Mouse (Mus musculus) heart, adult 2 months (tissue): ENCODE results near the gene Kcnip1. TPM values are rescaled to one million over a fixed set of nuclear protein-coding genes. Genes with fewer than 3 reads are reported as not detected.

Source experiments
- DNase-seq, 2 experiments: peaks; one replicate each; pipeline ENCODE4 v3.0.0; 2021
- H3K27ac ChIP-seq: fragments of 200-600 bp; 2 replicates; pipeline ENCODE4 v1.8.1; 2022
- H3K27me3 ChIP-seq: fragments of 200-500 bp; 2 replicates; pipeline ENCODE4 v1.6.1; 2012; ENCODE audit warnings: mild to moderate bottlenecking, low read length, inconsistent platforms, mixed read lengths; ENCODE audit not compliant: control insufficient read depth, insufficient read depth
- H3K36me3 ChIP-seq: fragments of 200-500 bp; 2 replicates; pipeline ENCODE4 v1.6.1; 2012; ENCODE audit warnings: low read length, inconsistent platforms; ENCODE audit not compliant: control insufficient read depth, insufficient read depth
- H3K4me1 ChIP-seq: fragments of 200-500 bp; 2 replicates; pipeline ENCODE4 v1.6.1; 2011; ENCODE audit warnings: low read length; ENCODE audit not compliant: control insufficient read depth, insufficient read depth
- H3K4me3 ChIP-seq: fragments of 200-600 bp; 2 replicates; pipeline ENCODE4 v1.8.1; 2022
- H3K79me2 ChIP-seq: fragments of 200-500 bp; replicated peaks from 2 replicates; pipeline ENCODE4 v1.6.1; 2012; ENCODE audit warnings: mild to moderate bottlenecking, inconsistent platforms, low read length, moderate library complexity, mixed read lengths; ENCODE audit not compliant: control insufficient read depth, insufficient read depth
- H3K9ac ChIP-seq: fragments of 200-500 bp; 2 replicates; pipeline ENCODE4 v1.6.1; 2012; ENCODE audit warnings: low read depth, mild to moderate bottlenecking, control low read depth, inconsistent platforms, low read length, mixed read lengths
- CTCF ChIP-seq: fragments of 200-600 bp; IDR thresholded peaks from 2 replicates; pipeline ENCODE4 v1.8.1; 2022; ENCODE audit warnings: antibody characterized with exemption, mild to moderate bottlenecking, moderate library complexity
- EP300 ChIP-seq: fragments of 200-500 bp; IDR thresholded peaks from 2 replicates; pipeline ENCODE4 v1.6.1; 2011; ENCODE audit warnings: low read depth, low read length, control low read depth; ENCODE audit not compliant: insufficient read depth
- POLR2A ChIP-seq: fragments of 200-500 bp; IDR thresholded peaks from 2 replicates; pipeline ENCODE4 v1.6.1; 2011; ENCODE audit warnings: mild to moderate bottlenecking, low read depth, low read length, control low read depth; ENCODE audit not compliant: insufficient read depth
- WGBS: fragments of 180-500 bp; shearing (Covaris S2); methylation state at CpG from one replicate; pipeline ENCODE4 v1.1.7; 2018; 5-methylcytosine and 5-hydroxymethylcytosine counted together
- intact Hi-C: fragments of 180-260 bp; cut with DNase I; formaldehyde crosslinking; loops from one replicate; pipeline ENCODE4 v1.15.1; 2025
- polyA plus RNA-seq: library from polyadenylated mRNA; depleted of rRNA; stranded (reverse); fragments of >200 nt; gene quantifications from 2 replicates; pipeline ENCODE4 v1.2.3, GENCODE M21; 2012
- total RNA-seq, 2 experiments: library from RNA; stranded (reverse); gene quantifications; 2 replicates each; pipeline ENCODE4 v1.2.3; 2021

Kcnip1 gene
- total and polyA plus RNA-seq, 3 experiments = 0.11 to 0.18 TPM; not detected in 1

DNA sequence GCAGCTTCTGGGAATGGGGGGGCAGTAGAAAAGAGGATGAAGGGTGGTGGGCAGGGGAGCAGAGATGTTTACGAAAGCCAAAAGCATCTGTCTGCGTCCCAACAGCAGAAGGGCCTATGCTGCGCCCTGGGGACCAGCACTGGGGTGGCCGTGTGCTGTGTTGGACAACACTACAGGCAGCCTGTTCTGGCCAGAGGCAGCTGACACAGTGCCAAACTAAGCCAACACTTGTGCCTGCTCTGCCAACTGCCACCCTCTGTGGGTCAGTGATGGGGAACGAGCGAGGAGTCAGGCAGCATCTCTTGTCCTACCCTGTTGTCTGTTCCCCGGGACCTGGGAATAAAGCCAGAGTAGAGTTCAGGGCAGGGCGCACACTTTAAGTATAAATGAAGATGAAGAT is 260.6 kb downstream of the Kcnip1 start:
- H3K4me1 ChIP-seq = no peaks in the 10 kb centered on the region
- no peak for TF ChIP-seq POLR2A
- TF ChIP-seq EP300 = no peak
- no peak for TF ChIP-seq CTCF
- WGBS = 73% methylated on average over 8 of the region's 8 CpGs

DNA sequence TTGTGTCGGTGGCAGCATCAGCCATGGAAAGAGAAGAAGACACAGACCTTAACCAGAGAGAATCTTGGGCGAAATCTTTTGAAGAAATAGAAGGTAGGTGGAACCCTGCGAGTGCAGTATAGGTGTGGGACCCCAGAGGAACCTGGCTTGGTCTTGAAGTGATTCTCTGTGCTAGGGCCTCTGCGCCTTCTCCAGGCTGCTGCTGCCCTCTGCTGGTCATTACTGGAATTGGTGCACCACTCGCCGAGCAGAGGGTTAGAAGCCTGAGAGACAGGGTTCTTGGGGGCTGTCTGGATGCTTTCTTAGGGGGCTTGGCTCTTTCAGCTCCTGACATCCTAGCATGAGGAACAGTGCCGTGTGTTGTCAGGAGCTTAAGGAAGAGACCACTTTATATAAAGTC is 271.7 kb downstream of the Kcnip1 start:
- no peaks in the 10 kb centered on the region for H3K36me3 ChIP-seq
- peak; percentile 85 for TF ChIP-seq CTCF
- TF ChIP-seq EP300 = no peak
- no peak for TF ChIP-seq POLR2A
- no peaks in the 10 kb centered on the region for H3K4me1 ChIP-seq
- H3K4me3 ChIP-seq = no peak overlapping the region
- 24% methylated on average over 7 of the region's 7 CpGs for WGBS
- intact Hi-C loops = loop anchor here (2.0 kb wide), 1 partner anchor 544 kb away; no protein-coding TSS in a partner anchor
- no peaks in the 10 kb centered on the region for H3K79me2 ChIP-seq
- peak; percentile 20 to 72 for DNase-seq
- no peaks in the 10 kb centered on the region; the same call in 1 of the 2 replicates for H3K27me3 ChIP-seq
- no peak overlapping the region for H3K9ac ChIP-seq
- H3K27ac ChIP-seq = no peak overlapping the region

More for the DNA sequence above, 260.6 kb downstream of the Kcnip1 start:
- no peak for DNase-seq
- intact Hi-C loops = loop anchor here (2.0 kb wide), 1 partner anchor 184 kb away; no protein-coding TSS in a partner anchor
- no peaks in the 10 kb centered on the region for H3K36me3 ChIP-seq
- no peak overlapping the region for H3K9ac ChIP-seq
- no peaks in the 10 kb centered on the region for H3K79me2 ChIP-seq
- no peak overlapping the region for H3K27ac ChIP-seq
- H3K27me3 ChIP-seq = no peaks in the 10 kb centered on the region
- no peak overlapping the region for H3K4me3 ChIP-seq

DNA sequence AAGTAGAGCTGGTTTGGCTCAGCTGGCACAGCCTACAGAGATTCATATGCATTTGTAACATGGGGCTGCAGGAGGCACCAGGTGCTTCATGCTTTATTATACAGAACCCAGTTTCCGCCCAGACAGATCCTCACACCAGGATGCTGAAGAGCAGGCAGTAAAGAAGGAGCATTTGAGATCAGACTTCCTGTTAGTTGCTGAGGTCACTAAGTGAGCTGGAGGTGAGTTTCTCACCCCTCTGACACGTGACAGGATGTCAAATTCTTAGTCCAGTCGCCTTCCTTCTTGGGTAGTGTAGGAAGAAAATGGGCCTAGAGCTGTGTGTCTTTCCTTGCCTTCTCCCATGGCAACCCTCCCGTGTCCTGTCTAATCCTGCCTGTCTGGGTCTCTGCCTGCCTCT is 286.2 kb downstream of the Kcnip1 start:
- H3K36me3 ChIP-seq = no peaks in the 10 kb centered on the region
- no peak overlapping the region for H3K9ac ChIP-seq
- DNase-seq = no peak
- no peak overlapping the region for H3K27ac ChIP-seq
- intact Hi-C loops = no loop called here
- no peaks in the 10 kb centered on the region for H3K79me2 ChIP-seq
- no peak overlapping the region for H3K4me3 ChIP-seq
- no peaks in the 10 kb centered on the region for H3K4me1 ChIP-seq
- H3K27me3 ChIP-seq = no peaks in the 10 kb centered on the region
- 13% methylated on average over 4 of the region's 4 CpGs for WGBS
- no peak for TF ChIP-seq CTCF
- no peak for TF ChIP-seq EP300
- TF ChIP-seq POLR2A = no peak

DNA sequence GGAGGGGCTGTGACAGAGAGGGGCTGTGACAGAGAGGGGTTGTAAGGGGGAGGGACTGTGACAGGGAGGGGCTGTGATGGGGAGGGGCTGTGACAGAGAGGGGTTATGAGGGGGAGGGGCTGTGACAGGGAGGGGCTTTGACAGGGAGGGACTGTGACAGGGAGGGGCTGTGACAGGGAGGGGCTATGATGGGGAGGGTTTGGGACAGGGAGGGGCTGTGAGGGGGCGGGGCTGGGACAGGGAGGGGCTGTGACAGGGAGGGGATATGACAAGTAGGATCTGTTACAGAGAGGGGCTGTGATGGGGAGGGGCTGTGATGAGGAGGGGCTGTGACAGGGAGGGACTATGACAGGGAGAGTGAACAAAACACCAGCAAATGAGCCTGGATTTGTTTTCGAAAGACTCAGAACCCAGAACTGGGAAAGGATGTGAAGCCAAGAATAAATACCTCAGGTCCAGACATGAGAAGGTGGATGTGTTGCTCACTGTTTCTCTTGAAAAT is 290.9 kb downstream of the Kcnip1 start:
- no peak overlapping the region for H3K4me3 ChIP-seq
- WGBS = 40% methylated on average over 2 of the region's 2 CpGs

DNA sequence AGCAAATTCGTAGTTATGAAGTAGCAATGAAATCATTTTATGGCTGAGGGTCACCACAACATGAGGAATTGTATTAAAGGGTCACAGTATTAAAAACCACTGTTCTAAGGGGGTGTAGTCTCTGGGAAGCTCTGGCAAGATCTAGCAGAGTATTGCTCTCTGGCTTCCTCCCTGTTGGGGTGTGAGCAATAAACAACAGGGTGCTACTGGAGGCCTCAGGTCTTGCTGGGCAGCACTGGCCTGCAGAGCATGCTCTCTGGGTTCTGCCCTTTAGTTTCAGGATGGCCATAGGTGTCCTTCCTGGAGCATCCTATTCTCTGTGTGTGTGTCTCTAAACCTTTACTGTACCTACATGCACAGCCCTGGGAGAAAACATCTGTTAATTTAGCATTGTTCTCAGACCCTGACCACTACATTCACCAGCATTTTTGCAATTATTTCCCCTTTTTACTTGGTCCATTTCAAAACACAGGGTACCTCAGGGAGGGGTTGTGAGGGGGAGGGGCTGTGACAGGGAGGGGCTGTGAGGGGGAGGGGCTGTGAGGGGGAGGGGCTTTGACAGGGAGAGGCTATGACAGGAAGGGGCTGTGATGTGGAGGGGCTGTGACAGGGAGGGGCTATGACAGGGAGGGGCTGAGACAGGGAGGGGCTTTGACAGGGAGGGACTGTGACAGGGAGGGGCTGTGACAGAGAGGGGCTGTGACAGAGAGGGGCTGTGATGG is 291.6 kb downstream of the Kcnip1 start:
- Histone ChIP-seq H3K27ac (no peak overlapping the region), H3K4me3 (no peak overlapping the region), H3K9ac (no peak overlapping the region), H3K79me2 (no peaks in the 10 kb centered on the region), H3K4me1 (no peaks in the 10 kb centered on the region), H3K27me3 (no peaks in the 10 kb centered on the region), H3K36me3 (no peaks in the 10 kb centered on the region)
- intact Hi-C loops = no loop called here
- no peak for DNase-seq
- 51% methylated on average over 1 of the region's 1 CpGs for WGBS
- TF ChIP-seq CTCF = no peak
- TF ChIP-seq POLR2A = no peak
- no peak for TF ChIP-seq EP300

More for the DNA sequence above, 290.9 kb downstream of the Kcnip1 start:
- DNase-seq = no peak
- H3K9ac ChIP-seq = no peak overlapping the region
- TF ChIP-seq EP300 (no peak), POLR2A (no peak), CTCF (no peak)
- H3K36me3 ChIP-seq = no peaks in the 10 kb centered on the region
- no peak overlapping the region for H3K27ac ChIP-seq
- intact Hi-C loops = no loop called here
- no peaks in the 10 kb centered on the region for H3K4me1 ChIP-seq
- no peaks in the 10 kb centered on the region for H3K27me3 ChIP-seq
- H3K79me2 ChIP-seq = no peaks in the 10 kb centered on the region

DNA sequence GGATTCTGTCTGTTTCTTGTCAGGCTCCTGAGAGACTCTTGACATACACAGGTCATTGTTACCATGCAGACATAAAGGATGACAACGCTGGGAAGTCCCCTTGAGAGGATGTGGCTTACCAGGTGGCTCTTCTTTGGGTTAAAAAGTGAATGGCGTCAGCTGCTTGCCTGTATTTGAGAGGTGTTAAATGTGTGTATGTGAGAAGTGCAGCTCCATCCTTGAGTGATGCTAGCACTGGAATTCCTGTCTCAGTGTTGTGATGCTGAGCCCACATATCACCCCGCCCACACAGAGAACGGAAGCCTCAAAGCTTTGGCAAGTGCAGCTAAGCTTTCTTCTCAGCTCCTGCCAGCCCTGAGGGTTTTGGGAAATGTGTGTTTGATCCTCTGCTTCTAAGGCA is 292.2 kb downstream of the Kcnip1 start:
- Histone ChIP-seq H3K4me3 (no peak overlapping the region), H3K9ac (no peak overlapping the region), H3K27me3 (no peaks in the 10 kb centered on the region), H3K27ac (no peak overlapping the region), H3K4me1 (no peaks in the 10 kb centered on the region), H3K79me2 (no peaks in the 10 kb centered on the region), H3K36me3 (no peaks in the 10 kb centered on the region)
- 32% methylated on average over 4 of the region's 4 CpGs for WGBS
- no peak for TF ChIP-seq POLR2A
- TF ChIP-seq EP300 = no peak
- TF ChIP-seq CTCF = no peak
- no peak for DNase-seq
- intact Hi-C loops = no loop called here
